Mouse (Mus musculus) CH12.LX (cell line): Measurements from ENCODE around the gene Ube2l3. TPM values are rescaled to one million over a fixed set of nuclear protein-coding genes. Genes with fewer than 3 reads are reported as not detected.

ENCODE experiments used
- DNase-seq: peaks from one replicate; pipeline ENCODE4 v3.0.0-alpha.2; 2013; ENCODE audit errors: extremely low read depth
- H3K27ac ChIP-seq: 2 replicates; pipeline ENCODE4 v1.5.1; 2012; ENCODE audit warnings: low read depth, mild to moderate bottlenecking, control low read depth, moderate library complexity; ENCODE audit not compliant: insufficient read depth
- H3K27me3 ChIP-seq: replicated peaks from 2 replicates; pipeline ENCODE3; 2012; ENCODE audit warnings: inconsistent platforms
- H3K36me3 ChIP-seq, 2 experiments: replicated peaks in 1 of 2; 2 replicates each; pipeline versions ENCODE3 to v1.6.1; 2012; ENCODE audit warnings: inconsistent platforms in 1 of 2, low read length in 1 of 2, mild to moderate bottlenecking in 1 of 2, mixed read lengths in 1 of 2, moderate library complexity in 1 of 2; ENCODE audit not compliant: control insufficient read depth in 1 of 2, insufficient read depth in 1 of 2
- H3K4me1 ChIP-seq, 2 experiments: 2 replicates each; pipeline ENCODE4 v1.6.1; 2012; ENCODE audit warnings: inconsistent platforms in 1 of 2, moderate library complexity in 1 of 2; ENCODE audit not compliant: insufficient read depth in 2 of 2, control insufficient read depth in 1 of 2
- H3K4me2 ChIP-seq: 2 replicates; pipeline ENCODE4 v1.6.1; 2012; ENCODE audit warnings: low read depth, mild to moderate bottlenecking, control low read depth; ENCODE audit not compliant: poor library complexity, insufficient read depth, severe bottlenecking
- H3K4me3 ChIP-seq, 3 experiments: fragments of 150-350 bp in 1 of 3; sonication (generic) in 1 of 3; replicated peaks in 1 of 3; 2 replicates each; pipeline versions ENCODE3 to v1.5.1; 2011 to 2012; ENCODE audit warnings: low read depth in 2 of 3, low read length in 2 of 3, mild to moderate bottlenecking in 2 of 3, moderate library complexity in 2 of 3, control low read depth in 1 of 3, improper control_type of control experiment in 1 of 3, inconsistent platforms in 1 of 3, mixed read lengths in 1 of 3; ENCODE audit not compliant: poor library complexity in 1 of 3
- H3K79me2 ChIP-seq: replicated peaks from 2 replicates; pipeline ENCODE4 v1.6.1; 2012; ENCODE audit warnings: mild to moderate bottlenecking, moderate library complexity; ENCODE audit not compliant: control insufficient read depth, poor library complexity, insufficient read depth, severe bottlenecking; ENCODE audit errors: extremely low read depth
- H3K9ac ChIP-seq: 2 replicates; pipeline ENCODE4 v1.6.1; 2012; ENCODE audit warnings: low read depth, mild to moderate bottlenecking, control low read depth, moderate library complexity; ENCODE audit not compliant: insufficient read depth
- H3K9me3 ChIP-seq: replicated peaks from 2 replicates; pipeline ENCODE3; 2012; ENCODE audit warnings: low read length, inconsistent platforms, mixed read lengths
- BHLHE40 ChIP-seq: IDR thresholded peaks from 2 replicates; pipeline ENCODE4 v1.6.1; 2011; ENCODE audit warnings: mild to moderate bottlenecking, low read depth, low read length, improper control_type of control experiment
- CHD1 ChIP-seq: IDR thresholded peaks from 2 replicates; pipeline ENCODE4 v1.6.1; 2012; ENCODE audit warnings: low read depth, low read length, improper control_type of control experiment, inconsistent platforms
- CHD2 ChIP-seq: IDR thresholded peaks from 2 replicates; pipeline ENCODE4 v1.6.1; 2011; ENCODE audit warnings: low read length, improper control_type of control experiment
- ELF1 ChIP-seq: IDR thresholded peaks from 2 replicates; pipeline ENCODE4 v1.6.1; 2014; ENCODE audit warnings: low read depth, mild to moderate bottlenecking, inconsistent platforms, low read length, improper control_type of control experiment
- EP300 ChIP-seq: IDR thresholded peaks from 2 replicates; pipeline ENCODE4 v1.6.1; 2011; ENCODE audit warnings: low read length, improper control_type of control experiment
- ETS1 ChIP-seq: conservative IDR thresholded peaks from 2 replicates; pipeline ENCODE4 v1.6.1; 2012; ENCODE audit warnings: low read depth, mild to moderate bottlenecking, inconsistent platforms, low read length, improper control_type of control experiment, moderate library complexity
- HCFC1 ChIP-seq: IDR thresholded peaks from 2 replicates; pipeline ENCODE4 v1.6.1; 2012; ENCODE audit warnings: low read depth, mild to moderate bottlenecking, inconsistent platforms, low read length, improper control_type of control experiment
- IRF4 ChIP-seq: IDR thresholded peaks from 2 replicates; pipeline ENCODE4 v1.6.1; 2014; ENCODE audit warnings: low read depth, mild to moderate bottlenecking, inconsistent platforms, low read length, improper control_type of control experiment
- MAX ChIP-seq: IDR thresholded peaks from 2 replicates; pipeline ENCODE4 v1.6.1; 2011; ENCODE audit warnings: low read length, improper control_type of control experiment
- MAZ ChIP-seq: IDR thresholded peaks from 2 replicates; pipeline ENCODE4 v1.6.1; 2012; ENCODE audit warnings: low read depth, mild to moderate bottlenecking, inconsistent platforms, low read length, improper control_type of control experiment, moderate library complexity
- MXI1 ChIP-seq: IDR thresholded peaks from 2 replicates; pipeline ENCODE4 v1.6.1; 2011; ENCODE audit warnings: mild to moderate bottlenecking, low read depth, low read length, improper control_type of control experiment
- NELFE ChIP-seq: IDR thresholded peaks from 2 replicates; pipeline ENCODE4 v1.6.1; 2011; ENCODE audit warnings: low read depth, low read length, improper control_type of control experiment
- NRF1 ChIP-seq: IDR thresholded peaks from 2 replicates; pipeline ENCODE4 v1.6.1; 2014; ENCODE audit warnings: low read depth, mild to moderate bottlenecking, inconsistent platforms, low read length, improper control_type of control experiment, moderate library complexity
- PAX5 ChIP-seq: IDR thresholded peaks from 2 replicates; pipeline ENCODE4 v1.6.1; 2012; ENCODE audit warnings: low read length, inconsistent platforms, mixed read lengths
- POLR2A ChIP-seq: IDR thresholded peaks from 2 replicates; pipeline ENCODE4 v1.6.1; 2011; ENCODE audit warnings: low read depth, mild to moderate bottlenecking, improper control_type of control experiment, low read length
- POLR2AphosphoS2 ChIP-seq: IDR thresholded peaks from 2 replicates; pipeline ENCODE4 v1.6.1; 2011; ENCODE audit warnings: low read depth, low read length, improper control_type of control experiment
- RAD21 ChIP-seq: IDR thresholded peaks from 2 replicates; pipeline ENCODE4 v1.6.1; 2011; ENCODE audit warnings: low read depth, mild to moderate bottlenecking, low read length, improper control_type of control experiment, moderate library complexity
- RCOR1 ChIP-seq: conservative IDR thresholded peaks from 2 replicates; pipeline ENCODE4 v1.6.1; 2012; ENCODE audit warnings: low read depth, mild to moderate bottlenecking, inconsistent platforms, low read length, improper control_type of control experiment
- SIN3A ChIP-seq: IDR thresholded peaks from 2 replicates; pipeline ENCODE4 v1.6.1; 2012; ENCODE audit warnings: low read length, improper control_type of control experiment, inconsistent platforms
- SMC3 ChIP-seq: IDR thresholded peaks from 2 replicates; pipeline ENCODE4 v1.6.1; 2011; ENCODE audit warnings: low read depth, low read length, improper control_type of control experiment
- TBP ChIP-seq: conservative IDR thresholded peaks from 2 replicates; pipeline ENCODE4 v1.6.1; 2011; ENCODE audit warnings: low read depth, low read length, improper control_type of control experiment
- UBTF ChIP-seq: IDR thresholded peaks from 2 replicates; pipeline ENCODE4 v1.6.1; 2012; ENCODE audit warnings: low read depth, mild to moderate bottlenecking, inconsistent platforms, low read length, improper control_type of control experiment, moderate library complexity
- USF1 ChIP-seq: IDR thresholded peaks from 2 replicates; pipeline ENCODE4 v1.6.1; 2014; ENCODE audit warnings: low read depth, mild to moderate bottlenecking, inconsistent platforms, low read length, improper control_type of control experiment
- USF2 ChIP-seq: conservative IDR thresholded peaks from 2 replicates; pipeline ENCODE4 v1.6.1; 2011; ENCODE audit warnings: low read depth, low read length, improper control_type of control experiment
- ZC3H11A ChIP-seq: IDR thresholded peaks from 2 replicates; pipeline ENCODE4 v1.6.1; 2012; ENCODE audit warnings: low read depth, mild to moderate bottlenecking, inconsistent platforms, low read length, improper control_type of control experiment
- ZKSCAN1 ChIP-seq: IDR thresholded peaks from 2 replicates; pipeline ENCODE4 v1.6.1; 2012; ENCODE audit warnings: low read depth, inconsistent platforms, low read length, improper control_type of control experiment, borderline replicate concordance
- ZMIZ1 ChIP-seq: IDR thresholded peaks from 2 replicates; pipeline ENCODE4 v1.6.1; 2012; ENCODE audit warnings: low read depth, mild to moderate bottlenecking, inconsistent platforms, low read length, improper control_type of control experiment
- dilution Hi-C: fragments of 300-500 bp; cut with MboI; formaldehyde crosslinking; loops from 2 replicates; pipeline ENCODE4 v1.14.3; 2020; ENCODE audit warnings: low sequenced_read_pairs; ENCODE audit not compliant: extremely low pct_unique_long_range_greater_than_20kb, extremely low pct_ligation_motif_present
- in situ Hi-C: fragments of 300-500 bp; cut with MboI; formaldehyde crosslinking; loops from 3 replicates; pipeline ENCODE4 v1.14.3; 2019; ENCODE audit warnings: low sequenced_read_pairs, low pct_ligation_motif_present, low pct_unique_long_range_greater_than_20kb, mixed read lengths
- polyA plus RNA-seq: library from polyadenylated mRNA; unstranded; fragments of >175 nt; gene quantifications from 2 replicates; pipeline ENCODE4 v1.2.1, GENCODE M21; 2012; ENCODE audit warnings: low read depth; ENCODE audit not compliant: insufficient read length
- total RNA-seq, 2 experiments: library from RNA; depleted of rRNA; stranded (reverse); fragments of 300-350 nt in 1 of 2; fragments of >200 nt in 1 of 2; gene quantifications; 2 replicates each; pipeline ENCODE4 v1.2.3; 2012 to 2014

Ube2l3 gene
- total and polyA plus RNA-seq, 3 experiments, result 156 to 386 (median 302) TPM

DNA sequence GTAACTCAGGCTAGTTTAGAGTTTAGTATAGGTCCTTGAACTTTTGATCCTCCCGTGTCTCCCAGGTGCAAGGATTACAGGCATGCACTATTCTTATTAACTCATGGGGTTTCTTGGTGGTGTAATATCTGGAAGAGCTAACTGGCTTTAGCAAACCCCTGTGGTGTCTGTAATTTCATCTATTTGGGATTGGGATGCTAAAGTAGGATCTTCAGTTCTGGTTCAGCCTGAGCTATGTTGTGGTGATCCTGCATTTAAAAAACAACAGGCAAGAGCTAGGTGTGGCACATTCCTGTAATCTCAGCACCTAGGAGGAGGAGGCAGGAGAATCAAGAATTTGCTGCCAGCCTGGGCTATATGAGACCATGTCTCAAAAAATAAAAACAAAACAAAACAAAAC is 42.5 kb upstream of the Ube2l3 start:
- Histone ChIP-seq H3K9me3 (no peaks in the 10 kb centered on the region), H3K79me2 (peaks cover 14% of the 10 kb centered on the region; the same call in 1 of the 2 replicates), H3K4me3 (no peak overlapping the region), H3K27ac (no peak overlapping the region), H3K27me3 (no peaks in the 10 kb centered on the region), H3K36me3 (peaks cover 0 to 16% of the 10 kb centered on the region in 2 experiments), H3K4me1 (peaks cover 7 to 25% of the 10 kb centered on the region in 2 experiments), H3K9ac (no peak overlapping the region), H3K4me2 (no peak overlapping the region)
- in situ Hi-C loops, result no loop called here
- TF ChIP-seq POLR2A (no peak), ELF1 (no peak), ETS1 (no peak), TBP (no peak), ZKSCAN1 (no peak)
- no peak for DNase-seq
- dilution Hi-C loops, result no loop called here

DNA sequence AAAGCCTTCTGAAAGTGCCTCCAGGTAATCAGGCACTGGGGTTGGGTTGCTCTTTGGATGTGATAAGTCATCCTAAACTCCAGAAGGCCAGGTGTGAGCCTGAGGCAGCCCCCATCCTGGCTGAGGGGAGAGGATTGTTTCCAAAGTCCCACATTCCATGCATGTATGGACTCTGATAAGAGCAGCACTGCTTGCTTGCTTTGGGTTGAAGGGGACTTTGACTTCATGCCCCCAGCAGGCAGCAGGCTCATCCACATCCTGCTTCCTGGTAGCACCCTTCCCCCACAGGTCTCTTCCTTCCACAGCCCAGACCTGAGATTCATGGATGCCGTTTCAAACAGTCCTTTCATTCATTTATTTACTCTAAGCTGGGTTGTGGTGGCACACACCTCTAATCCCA is 41.3 kb upstream of the Ube2l3 start:
- H3K27me3 ChIP-seq, result no peaks in the 10 kb centered on the region
- peaks cover 10% of the 10 kb centered on the region for H3K79me2 ChIP-seq
- H3K27ac ChIP-seq, result no peak overlapping the region
- in situ Hi-C loops (no loop called here), dilution Hi-C loops (no loop called here)
- peaks cover 0 to 12% of the 10 kb centered on the region in 2 experiments; a peak in 2 of 4 replicates for H3K4me1 ChIP-seq
- no peak overlapping the region for H3K4me2 ChIP-seq
- H3K36me3 ChIP-seq, result peaks cover 0 to 22% of the 10 kb centered on the region in 2 experiments
- H3K4me3 ChIP-seq, result no peak overlapping the region
- DNase-seq, result no peak
- H3K9ac ChIP-seq, result no peak overlapping the region
- H3K9me3 ChIP-seq, result no peaks in the 10 kb centered on the region
- TF ChIP-seq ZKSCAN1 (no peak), ZC3H11A (no peak), RAD21 (no peak), CHD1 (no peak), POLR2AphosphoS2 (no peak), SIN3A (no peak), TBP (no peak), UBTF (no peak)

DNA sequence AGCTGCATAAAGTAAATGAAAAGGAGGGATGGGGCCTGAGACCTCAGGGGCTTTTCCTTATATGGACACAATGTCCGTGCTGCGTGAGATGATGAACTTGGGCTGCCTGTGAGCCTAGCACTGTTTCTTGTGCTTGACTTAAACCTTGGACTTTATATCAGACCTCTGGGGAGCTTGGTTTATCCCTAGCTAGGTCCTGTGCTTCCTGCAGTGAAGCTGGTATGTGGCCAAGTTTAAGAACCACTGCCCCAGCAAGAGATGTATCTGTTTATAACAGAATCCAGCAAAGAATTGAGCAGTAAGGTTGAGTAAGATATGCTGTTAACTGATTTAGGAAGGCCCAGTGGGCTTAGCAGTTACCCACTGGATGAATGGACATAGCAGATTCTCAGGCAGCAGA is 37.0 kb upstream of the Ube2l3 start:
- no peak overlapping the region for H3K4me2 ChIP-seq
- H3K4me3 ChIP-seq, result no peak overlapping the region
- no peak for DNase-seq
- H3K27me3 ChIP-seq, result no peaks in the 10 kb centered on the region
- H3K79me2 ChIP-seq, result peaks cover 36% of the 10 kb centered on the region
- H3K4me1 ChIP-seq, result peaks cover 11 to 32% of the 10 kb centered on the region in 2 experiments
- TF ChIP-seq BHLHE40 (no peak), CHD2 (no peak), NRF1 (no peak), ETS1 (no peak), USF2 (no peak), IRF4 (no peak), MAX (no peak), ZMIZ1 (no peak), PAX5 (no peak), RCOR1 (no peak), MXI1 (no peak), EP300 (no peak), UBTF (no peak), SMC3 (no peak), MAZ (no peak), HCFC1 (no peak), NELFE (no peak), USF1 (no peak), RAD21 (no peak)
- TF ChIP-seq, all 38 proteins: peak for 0
- H3K9me3 ChIP-seq, result no peaks in the 10 kb centered on the region
- dilution Hi-C loops (no loop called here), in situ Hi-C loops (no loop called here)
- peaks cover 0 to 17% of the 10 kb centered on the region in 2 experiments for H3K36me3 ChIP-seq
- no peak overlapping the region for H3K9ac ChIP-seq
- no peak overlapping the region for H3K27ac ChIP-seq
